Mouse (Mus musculus): ENCODE measurements around the gene Zdhhc18.

The Zdhhc18 gene

DNA sequence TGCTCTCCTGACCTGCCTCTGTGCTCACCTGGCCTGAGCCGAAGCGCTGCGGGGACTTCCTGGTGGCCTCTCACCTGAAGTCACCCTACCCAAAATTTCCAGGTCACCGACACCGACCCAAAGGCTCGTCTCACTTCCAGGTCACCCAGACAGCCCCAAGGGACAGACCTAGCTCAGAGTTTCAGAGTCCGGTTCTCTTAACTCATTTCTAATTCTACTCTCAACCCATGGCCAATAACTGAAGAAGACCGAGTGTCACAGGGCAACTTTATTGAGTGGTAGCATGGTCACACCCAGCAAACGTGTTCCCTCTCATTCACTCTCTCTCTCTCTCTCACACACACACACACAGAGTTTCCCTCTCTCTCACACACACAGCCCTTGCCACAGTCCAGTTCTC is 49.6 kb downstream of the Zdhhc18 start:
- DNase-seq, result no peak

DNA sequence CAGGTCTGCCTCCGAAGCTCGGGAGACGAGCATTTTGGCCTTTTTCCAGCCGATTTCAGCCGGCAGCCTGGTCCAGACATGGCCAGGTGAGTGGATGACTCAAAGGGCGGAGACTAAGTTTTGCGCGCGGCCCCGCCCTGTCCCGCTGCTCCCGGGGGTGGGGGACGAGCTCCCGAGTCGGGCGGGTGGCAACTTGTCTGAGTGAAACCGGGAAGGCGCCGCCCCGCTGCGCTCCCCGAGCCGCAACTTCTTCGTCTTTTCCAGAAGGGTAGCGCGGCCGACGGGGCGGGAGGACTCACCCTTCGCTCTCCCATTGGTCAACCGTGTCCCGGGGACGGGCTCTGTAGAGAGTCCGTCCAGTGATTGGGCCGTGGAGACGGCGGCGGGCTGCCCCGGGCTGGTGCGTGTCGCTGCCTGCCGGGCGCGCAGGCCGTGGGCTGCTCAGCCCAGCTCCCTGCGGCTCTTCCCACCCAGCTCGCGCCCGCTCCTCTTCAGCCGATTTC is 50.3 kb downstream of the Zdhhc18 start:
- DNase-seq, result peak; percentile 100

DNA sequence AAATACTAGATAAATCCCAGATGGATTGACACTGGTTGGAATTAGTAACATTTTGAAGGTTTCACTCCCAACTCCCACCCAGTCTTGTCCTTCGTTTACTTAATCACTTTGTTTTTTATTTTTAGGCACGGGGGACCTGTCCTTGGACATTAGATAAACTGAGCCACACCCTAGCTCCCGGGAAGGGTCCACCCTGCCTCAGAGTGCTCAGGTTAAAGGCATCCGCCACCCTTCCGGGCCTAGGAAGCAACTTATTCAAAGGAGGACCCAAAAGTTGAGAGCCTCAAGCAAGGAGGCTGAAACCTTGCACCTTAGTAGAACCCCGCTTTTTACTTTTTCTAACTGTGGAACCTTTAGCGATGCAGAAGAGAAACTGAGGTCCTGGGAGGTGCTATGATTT is 50.8 kb downstream of the Zdhhc18 start:
- no peak for DNase-seq

GRCm38 (mm10) chr4:133598616-133599015 is 51.3 kb downstream of the Zdhhc18 start:
- DNase-seq, result no peak

DNA sequence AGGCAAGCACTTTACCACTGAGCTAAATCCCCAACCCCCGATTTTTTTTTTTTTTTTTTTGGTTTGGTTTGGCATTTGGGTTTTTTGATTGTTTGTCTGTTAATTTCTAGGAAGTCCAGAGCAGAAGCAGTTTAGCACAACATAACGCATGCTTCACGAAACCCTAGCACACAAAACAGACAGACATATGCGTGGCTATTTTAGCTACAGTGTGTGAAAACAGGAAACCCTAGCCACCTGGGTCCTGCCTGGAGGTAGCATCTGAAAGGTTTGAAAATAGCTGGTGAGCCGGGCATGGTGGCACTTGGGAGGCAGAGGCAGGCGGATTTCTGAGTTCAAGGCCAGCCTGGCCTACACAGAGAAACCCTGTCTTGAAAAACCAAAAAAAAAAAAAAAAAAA is 53.9 kb downstream of the Zdhhc18 start:
- DNase-seq, result no peak

DNA sequence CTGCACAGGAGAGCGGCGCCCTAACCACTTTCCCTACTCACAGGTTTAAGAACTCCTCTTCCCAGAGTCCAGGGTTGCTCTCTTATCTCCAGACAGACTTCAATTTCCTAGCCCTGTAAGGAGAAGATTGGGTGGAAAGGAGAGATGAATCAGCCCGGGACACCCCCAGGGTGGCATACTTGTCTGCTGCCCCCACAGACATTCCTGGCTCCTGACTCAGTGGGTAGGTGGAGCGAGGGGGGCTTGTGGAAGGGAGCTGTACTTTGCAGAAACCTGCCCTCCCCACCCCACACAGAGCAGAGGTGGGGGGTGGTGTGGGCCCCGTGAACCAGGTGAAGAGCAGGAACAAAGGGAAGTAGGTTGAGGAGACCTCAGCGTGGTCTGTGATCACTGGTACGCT is 54.4 kb downstream of the Zdhhc18 start:
- no peak for DNase-seq

DNA sequence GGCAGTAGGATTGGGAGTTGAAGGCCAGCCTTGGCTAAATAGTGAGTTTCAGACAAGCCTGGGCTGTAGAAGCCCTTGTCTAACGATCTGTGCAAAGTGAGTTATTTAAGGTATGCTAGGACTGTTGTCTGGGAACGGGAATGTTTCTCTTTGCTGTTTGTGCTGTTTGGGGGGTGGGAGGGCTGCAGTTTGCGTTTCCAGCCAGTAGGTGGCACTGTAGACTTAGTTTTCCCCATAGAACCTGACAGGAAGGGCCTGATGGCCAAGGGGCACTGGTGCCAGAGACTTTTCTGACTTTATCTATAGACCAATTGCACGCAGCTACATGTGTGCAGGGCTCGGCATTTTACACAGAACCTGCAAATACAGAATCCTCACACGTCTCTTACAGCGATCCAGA is 57.4 kb downstream of the Zdhhc18 start:
- peak; percentile 96 for DNase-seq

DNA sequence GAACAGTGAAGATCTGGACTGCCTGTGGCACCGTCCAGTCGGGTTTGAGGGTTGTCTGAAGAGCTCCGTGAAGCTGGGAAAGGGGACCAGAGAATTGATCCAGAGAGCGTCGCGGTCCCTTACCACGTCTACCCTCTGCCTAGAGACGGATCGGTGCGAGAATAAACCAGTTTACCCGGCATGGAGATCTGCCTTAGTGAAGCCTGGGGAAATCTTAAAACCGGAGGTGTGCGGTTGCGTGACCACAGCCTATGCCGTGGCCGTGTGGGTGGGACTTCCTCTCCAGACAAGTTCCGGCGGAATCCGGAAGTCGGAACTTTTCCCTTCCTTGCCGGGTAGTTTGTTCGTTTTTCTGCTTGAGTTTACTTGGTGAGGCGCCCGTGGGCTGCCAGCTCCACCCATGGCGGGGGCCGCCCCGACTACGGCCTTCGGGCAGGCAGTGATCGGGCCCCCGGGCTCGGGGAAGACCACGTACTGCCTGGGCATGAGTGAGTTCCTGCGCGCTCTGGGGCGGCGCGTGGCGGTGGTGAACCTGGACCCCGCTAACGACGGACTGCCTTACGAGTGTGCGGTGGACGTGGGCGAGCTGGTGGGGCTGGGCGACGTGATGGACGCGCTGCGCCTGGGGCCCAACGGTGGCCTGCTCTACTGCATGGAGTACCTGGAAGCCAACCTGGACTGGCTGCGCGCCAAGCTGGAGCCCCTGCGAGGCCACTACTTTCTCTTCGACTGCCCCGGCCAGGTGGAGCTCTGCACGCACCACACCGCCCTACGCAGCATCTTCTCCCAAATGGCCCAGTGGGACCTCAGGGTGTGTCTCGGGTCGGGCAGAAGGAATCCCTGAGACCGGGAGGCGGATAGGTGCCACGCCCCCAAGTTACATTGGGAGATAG is 65.6 kb downstream of the Zdhhc18 start, which contains the start of gene Gpn2:
Gpn2 (plus strand) TSS at position 304 of the 893 bp plus-strand sequence.
- DNase-seq, result peak; percentile 98

- DNase-seq, result no peak
These were observed 66.3 kb downstream of the Zdhhc18 start for GRCm38 (mm10) chr4:133583690-133584058.

GRCm38 (mm10) chr4:133577983-133578382 is 72.0 kb downstream of the Zdhhc18 start:
- DNase-seq, result peak; percentile 87

GRCm38 (mm10) chr4:133574843-133575202 is 75.1 kb downstream of the Zdhhc18 start:
- DNase-seq, result no peak

DNA sequence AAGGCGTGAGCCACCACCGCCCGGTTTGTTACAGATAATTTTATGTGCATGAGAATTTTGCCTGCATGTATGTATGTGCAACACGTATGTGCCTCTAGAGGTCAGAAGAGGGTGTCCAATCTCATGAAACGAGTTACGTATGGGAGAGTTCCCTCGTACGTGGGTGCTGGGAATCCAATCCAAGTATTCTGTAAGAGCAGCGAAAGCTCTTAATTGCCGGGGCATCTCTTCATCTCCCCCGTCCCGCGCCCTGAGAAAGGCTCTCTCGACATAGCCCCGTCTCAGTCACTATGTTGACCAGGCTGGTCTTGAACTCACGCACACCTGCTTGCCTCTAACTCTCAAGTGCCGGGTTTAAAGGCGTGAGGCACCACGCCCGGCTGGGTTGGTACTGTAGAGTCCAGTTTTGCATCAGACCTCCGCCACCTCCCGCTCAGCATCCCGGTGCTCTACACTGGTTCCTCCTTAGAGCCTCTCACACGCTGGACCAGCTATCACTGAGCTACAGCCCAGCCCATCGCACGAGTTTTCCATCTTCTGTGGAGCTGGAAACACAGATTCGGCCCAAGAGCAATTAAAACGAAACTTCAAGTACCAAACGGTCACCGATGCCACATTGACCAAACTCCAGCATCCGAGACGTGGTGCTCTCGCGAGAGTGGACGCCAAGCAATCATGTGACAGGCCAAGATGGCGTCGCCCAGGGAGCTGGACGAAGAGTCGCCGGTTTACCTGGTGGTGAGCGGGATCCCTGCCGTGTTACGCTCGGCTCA is 75.7 kb downstream of the Zdhhc18 start, which contains the start of gene Gpatch3:
Gpatch3 (plus strand) TSS at position 676 of the 773 bp plus-strand sequence.
- DNase-seq, result peak; percentile 99

GRCm38 (mm10) chr4:133570066-133570466 is 79.9 kb downstream of the Zdhhc18 start:
- DNase-seq, result peak; percentile 82

DNA sequence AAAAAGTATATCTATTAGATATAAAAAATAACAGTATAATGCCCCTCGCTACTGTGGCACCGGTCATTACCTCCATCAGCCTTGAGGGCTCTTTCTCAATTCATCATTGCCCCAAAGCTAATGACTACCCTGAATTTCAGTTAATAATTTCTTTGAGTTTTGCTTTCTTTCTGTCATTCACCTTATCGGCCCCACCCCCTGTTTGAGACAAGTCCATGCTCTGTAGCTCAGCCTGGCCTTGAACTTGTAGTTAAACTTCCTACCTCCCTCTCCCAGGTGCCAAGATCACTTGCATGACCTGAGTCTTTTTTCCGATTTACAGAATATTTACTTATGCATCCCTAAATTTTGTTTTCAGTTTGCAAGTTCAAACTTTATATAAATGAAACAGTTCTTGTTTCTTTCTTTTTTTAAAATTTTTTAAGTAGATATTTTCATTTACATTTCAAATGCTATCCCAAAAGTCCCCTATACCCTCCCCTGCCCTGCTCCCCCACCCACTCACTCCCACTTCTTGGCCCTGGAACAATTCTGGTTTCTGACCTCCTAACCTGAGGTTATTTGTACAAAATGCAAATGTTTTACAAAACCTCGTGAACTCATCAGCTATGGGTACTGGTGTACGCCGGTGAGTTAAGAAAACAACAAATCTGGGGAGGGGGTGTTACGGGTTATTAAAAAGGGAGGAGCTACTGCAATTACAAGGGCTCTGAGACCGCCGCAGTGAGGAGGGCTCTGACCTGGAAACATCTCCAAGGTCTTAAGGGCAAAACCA is 80.5 kb downstream of the Zdhhc18 start:
- DNase-seq, result no peak

- DNase-seq, result no peak
These were observed 82.7 kb downstream of the Zdhhc18 start for GRCm38 (mm10) chr4:133567251-133567650.

DNA sequence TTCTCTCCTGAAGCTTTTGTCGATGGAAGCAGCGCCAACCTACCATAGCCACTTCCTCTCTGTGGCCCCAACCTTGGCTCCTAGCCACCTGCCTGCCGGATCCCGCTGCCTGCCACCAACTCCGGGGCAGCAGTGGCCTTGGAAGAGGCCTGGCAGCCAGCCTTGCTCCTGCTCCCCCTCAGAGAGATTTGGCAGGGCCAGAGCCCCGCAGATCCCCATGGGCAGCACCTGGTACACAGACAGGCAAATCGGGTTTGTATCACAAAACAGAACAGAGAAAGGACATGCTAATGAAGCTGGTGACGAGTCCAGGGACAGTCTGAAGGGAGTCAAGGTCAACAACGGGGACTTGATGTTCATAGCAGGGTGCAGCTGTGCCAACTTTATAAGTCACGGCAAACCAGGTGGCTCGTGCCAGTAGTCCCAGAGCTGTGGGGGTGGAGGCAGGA is 86.8 kb downstream of the Zdhhc18 start:
- peak; percentile 98 for DNase-seq

DNA sequence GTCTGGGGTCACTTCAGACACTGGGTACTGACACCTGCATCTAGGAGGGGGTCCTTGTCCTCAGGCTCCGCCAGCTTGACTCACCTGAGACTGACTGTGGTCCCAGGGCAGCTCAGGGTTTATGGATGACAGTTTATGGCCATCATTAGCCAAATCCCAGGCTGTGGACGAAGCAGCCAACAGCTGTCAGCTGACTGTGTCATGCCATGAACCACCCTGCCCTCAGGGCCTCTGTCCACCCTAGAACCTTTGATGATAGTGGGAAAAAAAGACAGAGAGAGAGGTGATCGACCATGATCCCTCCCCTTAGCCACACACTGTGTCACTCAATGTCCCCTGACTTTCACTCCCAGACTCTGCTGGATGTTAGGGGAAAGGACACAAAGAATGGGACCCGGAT is 88.3 kb downstream of the Zdhhc18 start:
- no peak for DNase-seq

DNA sequence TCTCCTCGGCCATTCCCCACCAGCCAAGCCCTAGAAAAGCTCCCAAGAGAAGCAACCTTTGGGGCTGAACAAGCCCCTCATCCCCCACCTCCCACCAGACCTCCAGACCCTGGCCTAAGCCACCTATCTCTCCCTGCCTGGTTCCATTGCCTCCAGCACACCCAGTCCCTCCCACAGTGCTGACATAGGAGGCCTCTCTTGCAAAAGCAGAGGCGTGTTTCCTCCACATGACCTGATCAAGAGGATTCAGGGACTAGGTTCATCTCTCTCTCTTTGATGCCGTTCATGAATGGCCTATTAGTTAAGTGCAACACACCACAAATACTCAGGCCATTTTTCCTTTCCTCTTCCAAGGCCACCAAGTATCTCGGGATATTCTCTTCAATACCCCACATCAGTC is 90.1 kb downstream of the Zdhhc18 start:
- DNase-seq, result no peak

DNA sequence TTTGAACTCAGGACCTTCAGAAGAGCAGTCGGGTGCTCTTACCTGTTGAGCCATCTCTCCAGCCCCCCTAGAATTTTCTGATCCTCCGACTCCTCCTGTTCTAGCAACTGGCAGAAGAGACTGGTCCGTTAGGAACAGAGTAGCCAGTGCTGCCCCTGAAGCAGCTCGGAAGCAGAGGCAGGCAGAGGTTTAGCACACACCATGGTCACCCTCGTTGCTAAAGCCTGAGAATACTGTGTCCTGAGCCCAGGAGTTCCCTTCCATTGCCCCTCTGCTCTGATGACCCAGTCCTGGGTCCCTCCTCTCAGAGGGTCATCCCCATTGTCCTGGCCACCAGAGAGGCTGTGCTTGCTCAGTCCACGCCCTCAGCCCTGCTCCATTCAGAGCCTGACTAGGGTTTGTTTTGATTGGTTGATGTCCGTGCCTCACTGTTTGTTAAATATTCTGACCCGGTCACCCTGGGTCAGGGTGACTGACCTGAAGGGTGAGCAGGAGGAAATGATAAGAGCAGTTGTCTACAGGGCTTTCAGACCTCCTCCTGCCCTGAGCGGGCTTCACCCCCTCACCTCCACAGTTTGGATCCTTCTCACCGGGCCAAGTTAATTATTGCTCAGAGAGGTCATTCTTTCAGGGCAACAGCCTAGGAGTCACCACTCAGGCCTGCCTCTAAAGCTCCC is 92.8 kb downstream of the Zdhhc18 start:
- no peak for DNase-seq

Data from heart, adult 11 months (tissue).